Mouse (Mus musculus) heart, postnatal 0 days (tissue): ENCODE results near the gene Tbl1xr1.

Experiments
- CTCF ChIP-seq: IDR thresholded peaks from 2 replicates; pipeline ENCODE4 v1.5.1; 2016; ENCODE audit warnings: antibody characterized with exemption, control low read depth, low read depth
- EP300 ChIP-seq: IDR thresholded peaks from 2 replicates; pipeline ENCODE4 v1.6.1; 2016; ENCODE audit warnings: antibody characterized with exemption, low read depth

- no peak for TF ChIP-seq CTCF
- TF ChIP-seq EP300: no peak
These were observed 95.1 kb downstream of the Tbl1xr1 start for GRCm38 (mm10) chr3:22171526-22171925.
